9 mouse cellular contexts compared by ENCODE assay signal in genomic region chr14:35110928-35111327, GRCm38 (mm10).
DNase-seq lines count a peak whose midpoint lies in the region; ATAC-seq and TF ChIP-seq lines count a peak whose summit lies in the region.
"Had no signal": no experiment of that assay in that cellular context is flagged by ENCODE, and none has a peak within 500 bp of the region (broad histone marks: within the 10 kb centered on the region; RNA-seq: fewer than 3 reads in every experiment).

No protein-coding gene starts in this region.

- H3K9me3 ChIP-seq in heart, postnatal 0 days (replicated peaks; ENCODE audit: control insufficient read depth, low read length), result no peaks in the 10 kb centered on the region
- H3K9me3 ChIP-seq in heart, embryonic 10.5 days, result no peaks in the 10 kb centered on the region
- no peaks in the 10 kb centered on the region for H3K9me3 ChIP-seq in neural tube, embryonic 15.5 days (replicated peaks)
- no peaks in the 10 kb centered on the region for H3K9me3 ChIP-seq in embryonic facial prominence, embryonic 11.5 days (replicated peaks; ENCODE audit: control insufficient read depth, low read length)
- no peaks in the 10 kb centered on the region for H3K9me3 ChIP-seq in neural tube, embryonic 13.5 days
- H3K9me3 ChIP-seq: limb, embryonic 15.5 days had no signal

- 62% methylated on average over 1 of the region's 1 CpGs for WGBS in heart, postnatal 0 days
- WGBS in heart, embryonic 10.5 days, result 70% methylated on average over 1 of the region's 1 CpGs
- 54% methylated on average over 1 of the region's 1 CpGs for WGBS in neural tube, embryonic 15.5 days
- 55% methylated on average over 1 of the region's 1 CpGs for WGBS in embryonic facial prominence, embryonic 11.5 days
- 47% methylated on average over 1 of the region's 1 CpGs for WGBS in neural tube, embryonic 13.5 days
- 82% methylated on average over 1 of the region's 1 CpGs for WGBS in thymus, adult 2 months

- no peak overlapping the region for H3K27ac ChIP-seq in heart, postnatal 0 days (ENCODE audit: low read depth)
- no peak overlapping the region for H3K27ac ChIP-seq in heart, embryonic 10.5 days
- no peak overlapping the region for H3K27ac ChIP-seq in neural tube, embryonic 15.5 days (replicated peaks)
- no peak overlapping the region for H3K27ac ChIP-seq in embryonic facial prominence, embryonic 11.5 days (replicated peaks; ENCODE audit: low read depth, low read length)
- H3K27ac ChIP-seq in neural tube, embryonic 13.5 days (replicated peaks), result no peak overlapping the region
- no peak overlapping the region for H3K27ac ChIP-seq in thymus, adult 2 months (ENCODE audit: control insufficient read depth, insufficient read depth, low read length)
- H3K27ac ChIP-seq: limb, embryonic 15.5 days had no signal

- H3K4me2 ChIP-seq in heart, postnatal 0 days (ENCODE audit: low read depth, low read length), result no peak overlapping the region
- H3K4me2 ChIP-seq in neural tube, embryonic 15.5 days, result no peak overlapping the region
- H3K4me2 ChIP-seq in embryonic facial prominence, embryonic 11.5 days (ENCODE audit: low read depth, low read length), result no peak overlapping the region
- H3K4me2 ChIP-seq in neural tube, embryonic 13.5 days, result no peak overlapping the region
- H3K4me2 ChIP-seq: limb, embryonic 15.5 days had no signal

- peak; percentile 50 for TF ChIP-seq CTCF in heart, postnatal 0 days (IDR thresholded peaks at IDR 0.05; ENCODE audit: low read depth)
- no peak for TF ChIP-seq CTCF in thymus, adult 2 months (IDR thresholded peaks at IDR 0.05; ENCODE audit: borderline replicate concordance, control insufficient read depth, extremely low read depth, insufficient read depth, low read length, poor library complexity)

- no peak overlapping the region for H3K4me3 ChIP-seq in heart, postnatal 0 days (ENCODE audit: low read depth, low read length)
- no peak overlapping the region for H3K4me3 ChIP-seq in heart, embryonic 10.5 days
- no peak overlapping the region for H3K4me3 ChIP-seq in neural tube, embryonic 15.5 days (replicated peaks)
- H3K4me3 ChIP-seq in embryonic facial prominence, embryonic 11.5 days (ENCODE audit: low read depth, low read length), result no peak overlapping the region
- H3K4me3 ChIP-seq in neural tube, embryonic 13.5 days, result no peak overlapping the region
- no peak overlapping the region for H3K4me3 ChIP-seq in thymus, adult 2 months (ENCODE audit: control insufficient read depth, insufficient read depth, low read length)
- H3K4me3 ChIP-seq: limb, embryonic 15.5 days had no signal

- no peaks in the 10 kb centered on the region for H3K27me3 ChIP-seq in heart, postnatal 0 days (ENCODE audit: control insufficient read depth, insufficient read depth, low read length)
- no peaks in the 10 kb centered on the region for H3K27me3 ChIP-seq in heart, embryonic 10.5 days (ENCODE audit: insufficient read depth, poor library complexity, severe bottlenecking)
- H3K27me3 ChIP-seq in neural tube, embryonic 15.5 days (replicated peaks), result no peaks in the 10 kb centered on the region
- H3K27me3 ChIP-seq in embryonic facial prominence, embryonic 11.5 days (ENCODE audit: control insufficient read depth, insufficient read depth, low read length), result no peaks in the 10 kb centered on the region
- H3K27me3 ChIP-seq in neural tube, embryonic 13.5 days, result no peaks in the 10 kb centered on the region
- no peaks in the 10 kb centered on the region for H3K27me3 ChIP-seq in thymus, adult 2 months (ENCODE audit: control insufficient read depth, insufficient read depth, low read length)
- H3K27me3 ChIP-seq: limb, embryonic 15.5 days had no signal

- TF ChIP-seq EP300 in heart, postnatal 0 days (IDR thresholded peaks at IDR 0.05; ENCODE audit: low read depth), result no peak

- no peak for TF ChIP-seq POLR2A in thymus, adult 2 months (IDR thresholded peaks at IDR 0.05; ENCODE audit: control insufficient read depth, extremely low read depth, insufficient read depth, low read length, poor library complexity)

- no peak for ATAC-seq in heart, postnatal 0 days (ENCODE audit: insufficient read depth, low read depth)
- no peak for ATAC-seq in neural tube, embryonic 15.5 days (ENCODE audit: low FRiP score)
- no peak for ATAC-seq in embryonic facial prominence, embryonic 11.5 days (replicated peaks; ENCODE audit: insufficient number of reproducible peaks, low FRiP score, low TSS enrichment, low read depth)
- ATAC-seq in neural tube, embryonic 13.5 days (ENCODE audit: low read depth), result peak; percentile 34
- no peak for ATAC-seq in granulocyte monocyte progenitor cell, adult 5-6 weeks (replicated peaks; ENCODE audit: poor library complexity, severe bottlenecking)

- H3K9ac ChIP-seq in heart, postnatal 0 days (replicated peaks; ENCODE audit: low read depth, low read length), result no peak overlapping the region
- H3K9ac ChIP-seq in neural tube, embryonic 15.5 days (replicated peaks), result no peak overlapping the region
- H3K9ac ChIP-seq in embryonic facial prominence, embryonic 11.5 days (replicated peaks; ENCODE audit: low read length), result no peak overlapping the region
- H3K9ac ChIP-seq in neural tube, embryonic 13.5 days, result no peak overlapping the region
- H3K9ac ChIP-seq: limb, embryonic 15.5 days had no signal

- H3K4me1 ChIP-seq in heart, postnatal 0 days (ENCODE audit: control insufficient read depth, insufficient read depth), result no peaks in the 10 kb centered on the region
- no peaks in the 10 kb centered on the region for H3K4me1 ChIP-seq in heart, embryonic 10.5 days
- peaks cover 21% of the 10 kb centered on the region for H3K4me1 ChIP-seq in neural tube, embryonic 15.5 days
- H3K4me1 ChIP-seq in embryonic facial prominence, embryonic 11.5 days (ENCODE audit: control insufficient read depth, insufficient read depth, low read length), result no peaks in the 10 kb centered on the region
- H3K4me1 ChIP-seq in neural tube, embryonic 13.5 days (replicated peaks), result peaks cover 26% of the 10 kb centered on the region
- H3K4me1 ChIP-seq in thymus, adult 2 months (replicated peaks; ENCODE audit: control insufficient read depth, insufficient read depth, low read length), result no peaks in the 10 kb centered on the region

- no peaks in the 10 kb centered on the region for H3K36me3 ChIP-seq in heart, postnatal 0 days (replicated peaks; ENCODE audit: control insufficient read depth, insufficient read depth, low read length)
- no peaks in the 10 kb centered on the region for H3K36me3 ChIP-seq in heart, embryonic 10.5 days
- H3K36me3 ChIP-seq in neural tube, embryonic 15.5 days, result no peaks in the 10 kb centered on the region
- H3K36me3 ChIP-seq in embryonic facial prominence, embryonic 11.5 days (replicated peaks; ENCODE audit: control insufficient read depth, insufficient read depth, low read depth, low read length), result no peaks in the 10 kb centered on the region
- no peaks in the 10 kb centered on the region for H3K36me3 ChIP-seq in neural tube, embryonic 13.5 days
- no peaks in the 10 kb centered on the region for H3K36me3 ChIP-seq in thymus, adult 2 months (ENCODE audit: control insufficient read depth, insufficient read depth, low read length)
- H3K36me3 ChIP-seq: limb, embryonic 15.5 days had no signal

- no peak for DNase-seq in heart, postnatal 0 days (ENCODE audit: low spot score)
- DNase-seq in heart, embryonic 10.5 days (ENCODE audit: low spot score), result no peak
- DNase-seq in neural tube, embryonic 10.5 days (ENCODE audit: extremely low spot score, low spot score), result peak; percentile 19
- peak; percentile 58 for DNase-seq in embryonic facial prominence, embryonic 11.5 days (ENCODE audit: low spot score)
- DNase-seq in thymus, adult 2 months, result no peak

Comparison
In these comparisons a context has a peak if more than half of its experiments do, and no peak if none do; other contexts are left out.
1. DNase-seq: peak in neural tube, embryonic 10.5 days (single experiment) and embryonic facial prominence, embryonic 11.5 days (single experiment); none in heart, postnatal 0 days (single experiment), heart, embryonic 10.5 days (single experiment) and thymus, adult 2 months (single experiment).